Mouse (Mus musculus) left cerebral cortex, postnatal 25 days (tissue): ENCODE results near the gene Zbtb32. TPM values are rescaled to one million over a fixed set of nuclear protein-coding genes. Genes with fewer than 3 reads are reported as not detected.
A peak's percentile ranks its signal among the peaks of the same experiment; 100 is the strongest.

Experiments used
- DNase-seq, 2 experiments: peaks; one replicate each; pipeline ENCODE4 v3.0.0; 2022; ENCODE audit warnings: low spot score in 2 of 2, mixed read lengths in 1 of 2
- intact Hi-C: fragments of 180-260 bp; cut with DNase I; formaldehyde crosslinking; loops from one replicate; pipeline ENCODE4 v1.15.1; 2025
- total RNA-seq, 2 experiments: library from RNA; stranded (reverse); gene quantifications; 2 replicates each; pipeline ENCODE4 v1.2.3; 2021

The Zbtb32 gene
- not detected for total RNA-seq

GRCm38 (mm10) chr7:30598786-30599185 is at the start of gene Zbtb32:
Gene Zbtb32, minus strand, starts transcription at chr7:30598909.
- intact Hi-C loops: no loop called here
- no peak for DNase-seq

- intact Hi-C loops: no loop called here
- no peak for DNase-seq
Measured at GRCm38 (mm10) chr7:30639083-30639482, 40.4 kb upstream of the Zbtb32 start.

GRCm38 (mm10) chr7:30636395-30636794 is 37.7 kb upstream of the Zbtb32 start:
- intact Hi-C loops: no loop called here
- no peak for DNase-seq

- no peak for DNase-seq
- intact Hi-C loops: no loop called here
Measured at GRCm38 (mm10) chr7:30635752-30636151, 37.0 kb upstream of the Zbtb32 start, which contains the start of gene Etv2. Gene Etv2, minus strand, starts transcription at chr7:30635852.

- DNase-seq: no peak
- intact Hi-C loops: loop anchor here (5.0 kb wide), 1 partner anchor 208 kb away; no protein-coding TSS in a partner anchor
Measured at GRCm38 (mm10) chr7:30634621-30635020, 35.9 kb upstream of the Zbtb32 start.

GRCm38 (mm10) chr7:30633762-30634412 is 35.2 kb upstream of the Zbtb32 start:
- intact Hi-C loops: loop anchor here (5.0 kb wide), 1 partner anchor 208 kb away; no protein-coding TSS in a partner anchor
- no peak for DNase-seq

GRCm38 (mm10) chr7:30629013-30629412 is 30.3 kb upstream of the Zbtb32 start:
- intact Hi-C loops: no loop called here
- no peak for DNase-seq

GRCm38 (mm10) chr7:30626647-30627046 is 27.9 kb upstream of the Zbtb32 start:
- intact Hi-C loops: loop anchor here (2.0 kb wide), 1 partner anchor 20 kb away; no protein-coding TSS in a partner anchor
- DNase-seq: no peak

GRCm38 (mm10) chr7:30625530-30626384 is 27.0 kb upstream of the Zbtb32 start, which contains the start of gene Cox6b1:
Gene Cox6b1, minus strand, starts transcription at chr7:30626151.
- peak; percentile 84 to 92 for DNase-seq
- intact Hi-C loops: loop anchor here (2.0 kb wide), 1 partner anchor 19 kb away; no protein-coding TSS in a partner anchor

- intact Hi-C loops: no loop called here
- no peak for DNase-seq
Measured at GRCm38 (mm10) chr7:30619202-30619601, 20.5 kb upstream of the Zbtb32 start.

- intact Hi-C loops: no loop called here
Measured at GRCm38 (mm10) chr7:30618658-30619057, 19.9 kb upstream of the Zbtb32 start.

GRCm38 (mm10) chr7:30615049-30615760 is 16.5 kb upstream of the Zbtb32 start:
- DNase-seq: no peak
- intact Hi-C loops: no loop called here

More at GRCm38 (mm10) chr7:30618658-30619057, 19.9 kb upstream of the Zbtb32 start:
- no peak for DNase-seq

GRCm38 (mm10) chr7:30614454-30614853 is 15.7 kb upstream of the Zbtb32 start:
- intact Hi-C loops: no loop called here
- no peak for DNase-seq

GRCm38 (mm10) chr7:30613529-30614112 is 14.9 kb upstream of the Zbtb32 start:
- DNase-seq: peak; percentile 19 to 45
- intact Hi-C loops: loop anchor here (1.0 kb wide), 1 partner anchor 24 kb away; no protein-coding TSS in a partner anchor

- DNase-seq: no peak
- intact Hi-C loops: loop anchor here (1.0 kb wide), 1 partner anchor 24 kb away; no protein-coding TSS in a partner anchor
Measured at GRCm38 (mm10) chr7:30612654-30613402, 14.1 kb upstream of the Zbtb32 start, which contains the start of gene Upk1a. Gene Upk1a, minus strand, starts transcription at chr7:30612847.

GRCm38 (mm10) chr7:30610043-30610442 is 11.3 kb upstream of the Zbtb32 start:
- intact Hi-C loops: no loop called here
- DNase-seq: no peak

- intact Hi-C loops: no loop called here
Measured at GRCm38 (mm10) chr7:30608476-30608875, 9.8 kb upstream of the Zbtb32 start.

GRCm38 (mm10) chr7:30607706-30608309 is 9.1 kb upstream of the Zbtb32 start:
- intact Hi-C loops: loop anchor here (2.0 kb wide), 1 partner anchor 19 kb away; the partner anchor contains the start of gene Cox6b1
- no peak for DNase-seq

More at GRCm38 (mm10) chr7:30608476-30608875, 9.8 kb upstream of the Zbtb32 start:
- no peak for DNase-seq
